Mouse (Mus musculus): Measurements from ENCODE around the gene Trpm5. TPM values are rescaled to one million over a fixed set of nuclear protein-coding genes. Genes with fewer than 3 reads are reported as not detected.

Gene Trpm5
- total and polyA plus RNA-seq, 2 experiments from 2014 or later = 2.0 to 2.1 TPM

DNA sequence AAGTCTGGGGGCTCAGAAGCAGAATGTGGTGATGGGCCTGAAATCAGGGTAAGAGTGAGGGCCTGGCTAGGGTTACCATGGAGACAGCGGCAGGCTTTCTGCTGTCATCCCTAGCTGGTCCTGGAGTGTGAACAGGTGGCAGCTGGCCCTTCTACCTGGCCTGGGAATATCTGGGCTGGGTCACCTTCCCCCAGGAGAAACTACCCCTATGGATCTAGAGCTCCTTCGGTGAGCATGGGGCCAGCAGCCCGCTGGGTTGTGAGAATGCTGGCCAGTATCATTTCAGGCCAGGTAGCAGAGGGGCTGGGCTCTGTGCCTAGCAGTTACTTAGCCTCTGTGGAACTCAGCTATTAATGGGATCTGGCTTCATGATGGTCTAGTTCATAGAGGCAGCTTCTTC is 30.5 kb upstream of the Trpm5 start:
- H3K27ac ChIP-seq = no peak overlapping the region
- DNase-seq (ENCODE audit: low spot score) (no peak), ATAC-seq (no peak)
- H3K4me1 ChIP-seq (ENCODE audit: insufficient read depth, low read length) = 0 out of 2 replicates have a peak, but pooled peaks cover 6% of the 10 kb centered on the region
- no peaks in the 10 kb centered on the region for H3K27me3 ChIP-seq (ENCODE audit: insufficient read depth, low read length)
- WGBS = 44% methylated on average over 3 of the region's 3 CpGs
- no peak overlapping the region for H3K4me3 ChIP-seq (ENCODE audit: low read length)
- no peaks in the 10 kb centered on the region for H3K36me3 ChIP-seq (ENCODE audit: insufficient read depth, low read length)
- H3K9me3 ChIP-seq (ENCODE audit: low read length) = no peaks in the 10 kb centered on the region
- no peak overlapping the region for H3K4me2 ChIP-seq (ENCODE audit: low read depth, low read length)
- H3K9ac ChIP-seq (replicated peaks; ENCODE audit: low read length) = no peak overlapping the region
- TF ChIP-seq CTCF (IDR thresholded peaks at IDR 0.05; ENCODE audit: low read depth) = no peak

DNA sequence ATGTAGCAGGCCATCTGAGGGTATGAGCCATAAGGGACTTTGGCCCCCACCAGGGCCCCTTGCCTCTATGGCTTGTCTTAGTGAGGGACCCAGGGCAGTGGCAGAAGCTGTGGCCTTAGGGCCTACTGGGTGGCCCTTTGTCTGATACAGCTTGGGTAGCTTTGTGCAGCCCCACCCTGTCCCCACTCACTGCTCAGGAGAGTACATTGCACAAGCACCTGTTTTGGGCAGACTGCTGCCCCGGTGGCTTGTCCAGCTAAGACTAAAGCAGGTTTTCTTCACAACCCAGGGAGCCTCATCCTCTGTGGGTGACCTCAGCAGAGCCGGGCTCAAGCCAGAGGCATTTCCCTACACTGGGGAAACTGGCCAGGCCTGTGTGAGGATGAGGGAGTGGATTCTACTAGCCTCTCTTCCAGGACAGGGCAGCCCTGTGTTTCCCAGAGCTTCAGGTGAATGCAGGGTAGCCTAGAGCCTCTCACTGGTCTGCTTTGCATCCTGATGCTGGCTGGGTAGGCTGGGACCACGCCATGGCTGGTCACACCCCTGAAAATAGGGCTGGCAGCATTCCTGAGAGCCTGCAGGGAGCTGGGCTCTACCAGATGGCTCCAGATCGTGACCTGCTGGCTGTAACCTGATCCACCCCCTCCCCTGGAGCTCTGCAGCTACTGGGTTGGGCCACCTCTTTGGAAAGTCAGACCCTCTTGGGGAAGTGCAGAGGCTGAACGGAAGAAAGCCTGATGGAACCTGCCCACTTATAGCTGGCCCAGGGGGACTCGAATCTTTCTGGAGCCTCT is 29.6 kb upstream of the Trpm5 start:
- no peak overlapping the region for H3K27ac ChIP-seq
- no peaks in the 10 kb centered on the region for H3K36me3 ChIP-seq (ENCODE audit: insufficient read depth, low read length)
- H3K4me3 ChIP-seq (ENCODE audit: low read length) = no peak overlapping the region
- ATAC-seq (peak; percentile 70), DNase-seq (ENCODE audit: low spot score) (peak; percentile 72)
- no peak for TF ChIP-seq CTCF (IDR thresholded peaks at IDR 0.05; ENCODE audit: low read depth)
- 0 out of 2 replicates have a peak, but pooled peaks cover 6% of the 10 kb centered on the region for H3K4me1 ChIP-seq (ENCODE audit: insufficient read depth, low read length)
- no peaks in the 10 kb centered on the region for H3K9me3 ChIP-seq (ENCODE audit: low read length)
- H3K27me3 ChIP-seq (ENCODE audit: insufficient read depth, low read length) = no peaks in the 10 kb centered on the region
- H3K4me2 ChIP-seq (ENCODE audit: low read depth, low read length) = no peak overlapping the region
- WGBS = 13% methylated on average over 6 of the region's 6 CpGs
- no peak overlapping the region for H3K9ac ChIP-seq (replicated peaks; ENCODE audit: low read length)

DNA sequence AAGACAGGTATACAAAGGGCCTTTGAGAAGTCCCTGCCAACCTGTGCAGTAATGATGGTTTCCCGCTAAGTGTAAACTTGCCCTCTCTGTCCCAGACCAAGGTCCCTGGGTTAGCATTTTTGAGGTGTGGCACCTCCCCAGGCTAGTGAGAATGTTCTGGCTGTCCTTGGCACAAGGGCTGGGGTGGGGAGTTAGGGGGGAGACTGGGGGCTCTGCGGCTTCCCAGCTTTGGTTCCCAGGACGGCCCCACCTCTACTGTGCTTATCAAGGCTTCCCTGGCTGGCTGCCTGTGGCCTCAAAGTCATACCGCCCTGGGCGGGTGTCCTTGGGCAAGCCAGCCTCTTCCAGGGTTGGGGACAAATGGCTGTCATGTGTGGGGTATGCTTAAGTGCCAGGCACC is 27.7 kb upstream of the Trpm5 start:
- no peak for ATAC-seq
- H3K27me3 ChIP-seq (ENCODE audit: insufficient read depth, low read length) = no peaks in the 10 kb centered on the region
- H3K4me1 ChIP-seq (ENCODE audit: insufficient read depth, low read length) = 0 out of 2 replicates have a peak, but pooled peaks cover 6% of the 10 kb centered on the region
- WGBS = 74% methylated on average over 5 of the region's 5 CpGs
- H3K27ac ChIP-seq = no peak overlapping the region
- no peaks in the 10 kb centered on the region for H3K36me3 ChIP-seq (ENCODE audit: insufficient read depth, low read length)
- no peaks in the 10 kb centered on the region for H3K9me3 ChIP-seq (ENCODE audit: low read length)
- DNase-seq (ENCODE audit: low spot score) = no peak
- TF ChIP-seq CTCF (IDR thresholded peaks at IDR 0.05; ENCODE audit: low read depth) = no peak
- no peak overlapping the region for H3K4me3 ChIP-seq (ENCODE audit: low read length)
- H3K4me2 ChIP-seq (ENCODE audit: low read depth, low read length) = no peak overlapping the region
- H3K9ac ChIP-seq (replicated peaks; ENCODE audit: low read length) = no peak overlapping the region

DNA sequence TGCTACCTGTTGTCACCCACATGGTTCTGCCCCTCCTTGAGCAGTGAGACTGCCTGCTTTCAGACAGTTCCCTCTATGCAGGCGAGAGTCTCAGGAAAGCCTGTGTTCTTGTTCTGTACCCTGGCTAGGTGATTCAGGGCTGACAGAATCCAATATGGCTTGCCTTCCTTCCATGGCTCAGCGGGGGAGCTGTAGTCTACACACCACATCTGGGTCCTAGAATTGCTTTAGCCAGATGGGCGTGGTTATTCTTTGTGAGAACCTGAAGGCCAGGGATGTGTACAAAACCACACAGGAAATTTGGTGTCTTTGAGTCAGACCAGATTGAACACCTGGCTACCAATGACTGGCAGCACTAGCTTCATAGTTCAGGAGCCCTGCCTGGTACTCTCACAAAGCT is 25.4 kb upstream of the Trpm5 start:
- Histone ChIP-seq H3K4me2 (ENCODE audit: low read depth, low read length) (no peak overlapping the region), H3K9ac (replicated peaks; ENCODE audit: low read length) (no peak overlapping the region), H3K4me1 (ENCODE audit: insufficient read depth, low read length) (0 out of 2 replicates have a peak, but pooled peaks cover 6% of the 10 kb centered on the region), H3K27me3 (ENCODE audit: insufficient read depth, low read length) (no peaks in the 10 kb centered on the region), H3K9me3 (ENCODE audit: low read length) (no peaks in the 10 kb centered on the region), H3K27ac (no peak overlapping the region), H3K4me3 (ENCODE audit: low read length) (no peak overlapping the region), H3K36me3 (ENCODE audit: insufficient read depth, low read length) (no peaks in the 10 kb centered on the region)
- DNase-seq (ENCODE audit: low spot score) (no peak), ATAC-seq (no peak)
- WGBS = 78% methylated on average over 3 of the region's 3 CpGs
- no peak for TF ChIP-seq CTCF (IDR thresholded peaks at IDR 0.05; ENCODE audit: low read depth)

DNA sequence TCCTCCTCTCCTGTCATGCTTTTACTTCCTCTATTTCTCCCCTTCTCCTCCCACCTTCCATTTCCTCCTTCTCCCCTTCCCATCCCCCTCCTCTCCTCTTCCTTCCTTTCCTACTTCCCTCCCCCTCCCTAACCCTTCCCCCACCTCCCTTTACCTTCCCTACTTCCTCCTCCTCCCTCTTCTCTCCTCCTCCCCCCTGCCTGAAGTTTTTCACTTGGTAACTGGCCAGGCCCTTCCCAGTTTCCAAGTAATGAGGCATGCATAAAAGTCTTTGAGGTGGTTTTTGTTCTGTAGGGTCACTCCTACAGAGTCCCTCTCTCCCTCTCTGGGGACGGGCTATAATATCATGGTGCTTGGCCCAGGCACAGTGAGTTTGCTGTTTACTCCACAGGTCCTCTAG is 25.0 kb upstream of the Trpm5 start:
- DNase-seq (ENCODE audit: low spot score) (no peak), ATAC-seq (no peak)
- Histone ChIP-seq H3K27ac (no peak overlapping the region), H3K4me3 (ENCODE audit: low read length) (no peak overlapping the region), H3K9ac (replicated peaks; ENCODE audit: low read length) (no peak overlapping the region), H3K9me3 (ENCODE audit: low read length) (no peaks in the 10 kb centered on the region), H3K36me3 (ENCODE audit: insufficient read depth, low read length) (no peaks in the 10 kb centered on the region), H3K4me1 (ENCODE audit: insufficient read depth, low read length) (0 out of 2 replicates have a peak, but pooled peaks cover 6% of the 10 kb centered on the region), H3K27me3 (ENCODE audit: insufficient read depth, low read length) (no peaks in the 10 kb centered on the region), H3K4me2 (ENCODE audit: low read depth, low read length) (no peak overlapping the region)
- no peak for TF ChIP-seq CTCF (IDR thresholded peaks at IDR 0.05; ENCODE audit: low read depth)
- WGBS = 19% methylated on average over 1 of the region's 1 CpGs

DNA sequence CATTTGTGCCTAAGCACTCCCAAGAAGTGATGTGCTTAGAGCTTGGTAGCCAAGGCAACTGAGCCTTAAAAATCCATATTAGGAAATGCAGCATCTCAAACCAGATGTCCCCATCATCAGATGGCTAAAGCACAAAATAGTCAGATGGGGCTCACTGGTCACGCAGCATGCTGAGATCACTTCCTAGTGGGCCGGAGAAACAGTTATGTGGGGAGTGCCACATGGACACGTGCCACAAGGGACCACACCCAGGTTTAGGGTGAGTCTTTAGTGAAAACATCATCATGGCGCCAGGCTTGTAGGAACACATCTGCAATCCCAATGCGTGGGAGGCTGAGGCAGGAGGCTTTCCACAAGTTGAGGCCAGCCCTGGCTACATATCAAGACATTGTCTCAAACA is 22.1 kb upstream of the Trpm5 start:
- 82% methylated on average over 5 of the region's 5 CpGs for WGBS
- no peak for ATAC-seq

DNA sequence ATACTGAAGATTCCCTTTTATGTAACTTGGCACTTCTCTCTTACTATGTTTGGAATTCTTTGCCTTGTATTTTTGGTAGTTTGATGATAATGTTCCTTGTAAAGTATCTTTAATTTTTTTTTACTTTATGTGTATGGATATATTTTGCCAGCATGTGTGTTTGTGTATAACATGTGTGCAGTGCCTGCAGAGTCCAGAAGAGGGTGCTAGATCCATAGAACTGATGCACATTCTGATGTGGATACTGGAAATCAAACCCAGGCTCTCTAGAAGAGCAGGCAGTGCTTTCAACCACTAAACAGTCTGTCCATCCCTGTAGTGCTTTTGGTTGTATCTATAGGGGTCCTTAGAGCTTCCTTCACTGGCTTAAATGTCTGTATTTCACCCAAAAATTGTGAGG is 20.3 kb upstream of the Trpm5 start:
- no peak overlapping the region for H3K9ac ChIP-seq (replicated peaks; ENCODE audit: low read length)
- no peaks in the 10 kb centered on the region for H3K9me3 ChIP-seq (ENCODE audit: low read length)
- no peak overlapping the region for H3K4me2 ChIP-seq (ENCODE audit: low read depth, low read length)
- H3K4me1 ChIP-seq (ENCODE audit: insufficient read depth, low read length) = no peaks in the 10 kb centered on the region
- no peak overlapping the region for H3K27ac ChIP-seq
- no peak for ATAC-seq
- DNase-seq (ENCODE audit: low spot score) = no peak
- H3K36me3 ChIP-seq (ENCODE audit: insufficient read depth, low read length) = no peaks in the 10 kb centered on the region
- H3K4me3 ChIP-seq (ENCODE audit: low read length) = no peak overlapping the region
- no peaks in the 10 kb centered on the region for H3K27me3 ChIP-seq (ENCODE audit: insufficient read depth, low read length)
- TF ChIP-seq CTCF (IDR thresholded peaks at IDR 0.05; ENCODE audit: low read depth) = no peak

More for the DNA sequence above, 22.1 kb upstream of the Trpm5 start:
- no peak for TF ChIP-seq CTCF (IDR thresholded peaks at IDR 0.05; ENCODE audit: low read depth)
- Histone ChIP-seq H3K27me3 (ENCODE audit: insufficient read depth, low read length) (no peaks in the 10 kb centered on the region), H3K27ac (no peak overlapping the region), H3K4me1 (ENCODE audit: insufficient read depth, low read length) (no peaks in the 10 kb centered on the region), H3K9ac (replicated peaks; ENCODE audit: low read length) (no peak overlapping the region), H3K36me3 (ENCODE audit: insufficient read depth, low read length) (no peaks in the 10 kb centered on the region), H3K4me2 (ENCODE audit: low read depth, low read length) (no peak overlapping the region), H3K9me3 (ENCODE audit: low read length) (no peaks in the 10 kb centered on the region), H3K4me3 (ENCODE audit: low read length) (no peak overlapping the region)
- no peak for DNase-seq (ENCODE audit: low spot score)
